Mouse (Mus musculus) hindbrain, postnatal 0 days (tissue): ENCODE data around the gene Nfib. TPM values are rescaled to one million over a fixed set of nuclear protein-coding genes. Genes with fewer than 3 reads are reported as not detected.
"Not testable (repeated sequence)": the region's sequence is repeated elsewhere in the genome, so short reads cannot be mapped to it uniquely, and the experiment has no call there.

Source experiments
- ATAC-seq: fragments of 200-750 bp; cut with Nextera tagmentation; 2 replicates; pipeline ENCODE4 v1.8.0; 2017; ENCODE audit warnings: mild to moderate bottlenecking, moderate TSS enrichment, moderate library complexity
- DNase-seq: peaks from one replicate; pipeline ENCODE4 v3.0.0-alpha.2; 2015; ENCODE audit warnings: low spot score
- H3K27ac ChIP-seq: fragments of 300-500 bp; sonication (generic); 2 replicates; pipeline ENCODE4 v1.5.1; 2014; ENCODE audit warnings: mild to moderate bottlenecking
- H3K27me3 ChIP-seq: fragments of 300-500 bp; sonication (generic); 2 replicates; pipeline ENCODE4 v1.6.1; 2014; ENCODE audit warnings: low read length, mixed read lengths; ENCODE audit not compliant: insufficient read depth
- H3K36me3 ChIP-seq: fragments of 300-500 bp; sonication (generic); 2 replicates; pipeline ENCODE4 v1.6.1; 2014; ENCODE audit warnings: low read length, mixed read lengths; ENCODE audit not compliant: insufficient read depth
- H3K4me1 ChIP-seq: fragments of 300-500 bp; sonication (generic); 2 replicates; pipeline ENCODE4 v1.6.1; 2014; ENCODE audit warnings: antibody characterized with exemption, low read length, mixed read lengths; ENCODE audit not compliant: insufficient read depth
- H3K4me2 ChIP-seq: fragments of 300-500 bp; sonication (generic); 2 replicates; pipeline ENCODE4 v1.6.1; 2014; ENCODE audit warnings: low read depth, mild to moderate bottlenecking, low read length, moderate library complexity, mixed read lengths
- H3K4me3 ChIP-seq: fragments of 300-500 bp; sonication (generic); 2 replicates; pipeline ENCODE4 v1.5.1; 2014; ENCODE audit warnings: low read length
- H3K9ac ChIP-seq: fragments of 300-500 bp; sonication (generic); replicated peaks from 2 replicates; pipeline ENCODE4 v1.6.1; 2014; ENCODE audit warnings: mild to moderate bottlenecking, low read length, moderate library complexity, mixed read lengths
- H3K9me3 ChIP-seq: fragments of 300-500 bp; sonication (generic); 2 replicates; pipeline ENCODE4 v1.6.1; 2016; ENCODE audit warnings: low read length, mixed read lengths
- CTCF ChIP-seq: IDR thresholded peaks from 2 replicates; pipeline ENCODE4 v1.5.1; 2016; ENCODE audit warnings: antibody characterized with exemption, control low read depth, low read depth
- WGBS: fragments of 180-500 bp; shearing (Covaris S2); extraction: QIAGEN DNeasy Blood & Tissue Kit; methylation state at CpG from one replicate; pipeline ENCODE4 v1.1.7; 2014; 5-methylcytosine and 5-hydroxymethylcytosine counted together
- polyA plus RNA-seq: library from polyadenylated mRNA; unstranded; fragments of >200 nt; fragmentation: Nextera tagmentation; extraction: Ambion mirVana; gene quantifications from 2 replicates; pipeline ENCODE4 v1.2.1, GENCODE M21; 2015
- total RNA-seq: library from RNA; depleted of rRNA; stranded (reverse); fragments of >200 nt; gene quantifications from 2 replicates; pipeline ENCODE4 v1.2.3, GENCODE M21; 2014

The Nfib gene
- total and polyA plus RNA-seq, 2 experiments from 2014 or later = 69.8 to 112 TPM

DNA sequence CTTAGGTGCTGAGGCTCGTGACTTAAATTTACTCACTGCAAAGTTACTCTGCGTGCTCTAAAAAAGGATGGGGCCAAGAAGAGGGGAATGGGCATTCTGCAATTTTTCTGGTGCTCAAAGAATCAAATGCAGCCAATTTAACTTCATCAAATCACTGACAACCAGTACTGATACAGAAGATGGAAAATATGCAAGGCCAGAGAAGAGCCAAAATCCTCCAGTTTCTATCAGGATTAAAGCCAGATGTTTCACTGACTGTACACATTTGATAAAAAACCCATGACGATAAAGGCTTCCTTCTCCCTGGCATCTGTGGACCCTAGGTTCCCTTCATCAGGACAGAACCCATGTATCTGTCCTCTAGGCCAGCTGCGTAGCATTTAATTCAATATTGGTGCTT is 433.5 kb downstream of the Nfib start:
- no peak for ATAC-seq
- 72% methylated on average over 4 of the region's 4 CpGs for WGBS
- no peak for DNase-seq

GRCm38 (mm10) chr4:82271547-82271946 is 434.0 kb downstream of the Nfib start:
- H3K4me1 ChIP-seq = no peaks in the 10 kb centered on the region
- peak; percentile 26; the same call in 1 of the 2 replicates for TF ChIP-seq CTCF
- whole genome bisulfite sequencing = 44% methylated on average over 3 of the region's 3 CpGs
- DNase-seq = peak; percentile 32
- no peak overlapping the region for H3K27ac ChIP-seq
- no peak overlapping the region for H3K4me3 ChIP-seq
- H3K4me2 ChIP-seq = no peak overlapping the region
- no peaks in the 10 kb centered on the region for H3K27me3 ChIP-seq
- ATAC-seq = peak; percentile 63; the same call in 1 of the 2 replicates
- no peaks in the 10 kb centered on the region for H3K36me3 ChIP-seq
- no peak overlapping the region for H3K9ac ChIP-seq
- no peaks in the 10 kb centered on the region for H3K9me3 ChIP-seq

More for the DNA sequence above, 433.5 kb downstream of the Nfib start:
- Histone ChIP-seq H3K4me1 (no peaks in the 10 kb centered on the region), H3K4me3 (no peak overlapping the region), H3K27me3 (no peaks in the 10 kb centered on the region), H3K36me3 (no peaks in the 10 kb centered on the region), H3K4me2 (no peak overlapping the region), H3K9ac (no peak overlapping the region), H3K27ac (no peak overlapping the region), H3K9me3 (no peaks in the 10 kb centered on the region)
- no peak for TF ChIP-seq CTCF

GRCm38 (mm10) chr4:82267832-82268778 is 437.4 kb downstream of the Nfib start:
- Histone ChIP-seq H3K36me3 (no peaks in the 10 kb centered on the region), H3K4me1 (no peaks in the 10 kb centered on the region), H3K4me2 (no peak overlapping the region), H3K27me3 (no peaks in the 10 kb centered on the region), H3K4me3 (no peak overlapping the region), H3K9me3 (no peaks in the 10 kb centered on the region), H3K9ac (no peak overlapping the region), H3K27ac (no peak overlapping the region)
- TF ChIP-seq CTCF = no peak
- 0 out of 2 replicates have a peak, but pooled peaks have one; percentile 32 for ATAC-seq
- WGBS = 58% methylated on average over 14 of the region's 14 CpGs
- DNase-seq = no peak

GRCm38 (mm10) chr4:82266066-82266619 is 439.4 kb downstream of the Nfib start:
- no peak overlapping the region for H3K4me2 ChIP-seq
- H3K4me3 ChIP-seq = no peak overlapping the region
- ATAC-seq (no peak), DNase-seq (no peak)
- no peaks in the 10 kb centered on the region for H3K36me3 ChIP-seq
- 58% methylated on average over 4 of the region's 4 CpGs for WGBS
- H3K27ac ChIP-seq = no peak overlapping the region
- no peak for TF ChIP-seq CTCF
- H3K27me3 ChIP-seq = no peaks in the 10 kb centered on the region
- H3K4me1 ChIP-seq = no peaks in the 10 kb centered on the region
- H3K9me3 ChIP-seq = no peaks in the 10 kb centered on the region
- H3K9ac ChIP-seq = no peak overlapping the region

GRCm38 (mm10) chr4:82258545-82258944 is 447.0 kb downstream of the Nfib start:
- not testable (repeated sequence) for H3K9me3 ChIP-seq, H3K4me1 ChIP-seq, ATAC-seq, H3K27me3 ChIP-seq, H3K9ac ChIP-seq, H3K4me2 ChIP-seq, H3K36me3 ChIP-seq, DNase-seq, H3K27ac ChIP-seq, H3K4me3 ChIP-seq
- WGBS = 85% methylated on average over 1 of the region's 1 CpGs

DNA sequence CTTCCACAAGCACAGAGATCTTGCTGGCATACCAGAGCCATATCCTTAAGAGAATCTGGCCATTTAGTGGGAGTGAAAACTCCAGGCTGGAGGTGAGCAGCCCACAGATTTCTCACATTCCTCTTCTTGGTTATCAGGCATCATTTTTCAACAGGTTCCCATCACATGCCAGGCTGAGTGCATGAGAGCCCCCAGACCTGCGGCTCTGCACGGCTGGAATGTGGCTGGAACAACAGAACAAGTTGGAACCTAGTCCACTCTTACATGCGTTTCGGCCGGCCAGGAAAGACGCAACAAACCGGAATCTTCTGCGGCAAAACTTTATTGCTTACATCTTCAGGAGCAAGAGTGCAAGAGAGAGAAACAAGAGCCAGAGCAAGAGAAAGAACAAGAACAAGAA is 453.5 kb downstream of the Nfib start:
- no peak for TF ChIP-seq CTCF
- Histone ChIP-seq H3K4me2 (no peak overlapping the region), H3K4me3 (no peak overlapping the region), H3K36me3 (no peaks in the 10 kb centered on the region), H3K27me3 (no peaks in the 10 kb centered on the region), H3K27ac (no peak overlapping the region), H3K4me1 (no peaks in the 10 kb centered on the region), H3K9me3 (no peaks in the 10 kb centered on the region), H3K9ac (no peak overlapping the region)
- DNase-seq (no peak), ATAC-seq (no peak)
- WGBS = 92% methylated on average over 8 of the region's 8 CpGs

GRCm38 (mm10) chr4:82250355-82250659 is 455.2 kb downstream of the Nfib start:
- TF ChIP-seq CTCF = no peak
- Histone ChIP-seq H3K4me1 (no peaks in the 10 kb centered on the region), H3K9me3 (no peaks in the 10 kb centered on the region), H3K4me2 (no peak overlapping the region), H3K27me3 (no peaks in the 10 kb centered on the region), H3K36me3 (no peaks in the 10 kb centered on the region), H3K27ac (no peak overlapping the region), H3K9ac (no peak overlapping the region), H3K4me3 (no peak overlapping the region)
- 30% methylated on average over 5 of the region's 5 CpGs for WGBS
- no peak for ATAC-seq
- no peak for DNase-seq
